Mouse (Mus musculus) activated CD4-positive, CD25-positive, alpha-beta regulatory T cell, adult 4 months (primary cell): Measurements from ENCODE around the gene Pigyl. TPM values are rescaled to one million over a fixed set of nuclear protein-coding genes. Genes with fewer than 3 reads are reported as not detected.
"Not testable (repeated sequence)": the region's sequence is repeated elsewhere in the genome, so short reads cannot be mapped to it uniquely, and the experiment has no call there.

Source experiments
- ATAC-seq: one replicate; pipeline ENCODE4 v1.8.0; 2017
- polyA plus RNA-seq, 2 experiments: library from polyadenylated mRNA; unstranded; fragments of 100-300 nt; shearing (Covaris generic); gene quantifications; one replicate each; pipeline ENCODE4 v1.2.1; 2017

Pigyl gene
- polyA plus RNA-seq, 2 experiments from 2014 or later: 49.5 to 56.8 TPM

GRCm38 (mm10) chr9:22139746-22140145, 16.9 kb upstream of the Pigyl start:
- ATAC-seq: no peak

GRCm38 (mm10) chr9:22143108-22144037, 13.3 kb upstream of the Pigyl start:
- peak; percentile 85 for ATAC-seq

GRCm38 (mm10) chr9:22144304-22144965, 12.2 kb upstream of the Pigyl start:
- ATAC-seq: no peak

- ATAC-seq: no peak
These were observed 7.0 kb upstream of the Pigyl start for GRCm38 (mm10) chr9:22149426-22150248.

- ATAC-seq: not testable (repeated sequence)
These were observed 6.4 kb upstream of the Pigyl start for GRCm38 (mm10) chr9:22150249-22150693.

GRCm38 (mm10) chr9:22150946-22151345, 5.7 kb upstream of the Pigyl start:
- ATAC-seq: no peak

GRCm38 (mm10) chr9:22153810-22154209, 2.8 kb upstream of the Pigyl start:
- ATAC-seq: no peak

GRCm38 (mm10) chr9:22155614-22156013, 1.0 kb upstream of the Pigyl start:
- peak; percentile 55 for ATAC-seq

GRCm38 (mm10) chr9:22157516-22158265, 1.0 kb downstream of the Pigyl start:
- ATAC-seq: no peak

- ATAC-seq: no peak
These were observed 4.7 kb downstream of the Pigyl start for GRCm38 (mm10) chr9:22161299-22161698.

GRCm38 (mm10) chr9:22162305-22162704, 5.7 kb downstream of the Pigyl start:
- ATAC-seq: no peak

GRCm38 (mm10) chr9:22162912-22163311, 6.3 kb downstream of the Pigyl start:
- no peak for ATAC-seq

- peak; percentile 80 for ATAC-seq
These were observed 8.3 kb downstream of the Pigyl start for GRCm38 (mm10) chr9:22164711-22165668.

- no peak for ATAC-seq
These were observed 9.3 kb downstream of the Pigyl start for GRCm38 (mm10) chr9:22165964-22166363.

GRCm38 (mm10) chr9:22166686-22167085, 10.0 kb downstream of the Pigyl start:
- no peak for ATAC-seq

GRCm38 (mm10) chr9:22167751-22168150, 11.1 kb downstream of the Pigyl start:
- no peak for ATAC-seq

GRCm38 (mm10) chr9:22169327-22169726, 12.7 kb downstream of the Pigyl start:
- ATAC-seq: no peak

GRCm38 (mm10) chr9:22172318-22172717, 15.7 kb downstream of the Pigyl start:
- no peak for ATAC-seq

GRCm38 (mm10) chr9:22188025-22188611, 31.5 kb downstream of the Pigyl start, which contains the start of gene Zfp872:
TSS of gene Zfp872 (plus strand) at chr9:22188090.
- ATAC-seq: no peak

- no peak for ATAC-seq
These were observed 39.8 kb downstream of the Pigyl start for GRCm38 (mm10) chr9:22196412-22196811.
